Mouse (Mus musculus) adrenal gland, postnatal 36 days (tissue): Measurements from ENCODE around the gene Tspyl3. TPM values are rescaled to one million over a fixed set of nuclear protein-coding genes. Genes with fewer than 3 reads are reported as not detected.

ENCODE experiments used
- DNase-seq, 2 experiments: peaks; one replicate each; pipeline ENCODE4 v3.0.0; 2021; ENCODE audit warnings: mixed read lengths in 1 of 2
- total RNA-seq, 2 experiments: library from RNA; stranded (reverse); gene quantifications; 2 replicates each; pipeline ENCODE4 v1.2.3; 2021

The Tspyl3 gene
- total RNA-seq, 2 experiments from 2014 or later: 2.6 to 2.8 TPM

DNA sequence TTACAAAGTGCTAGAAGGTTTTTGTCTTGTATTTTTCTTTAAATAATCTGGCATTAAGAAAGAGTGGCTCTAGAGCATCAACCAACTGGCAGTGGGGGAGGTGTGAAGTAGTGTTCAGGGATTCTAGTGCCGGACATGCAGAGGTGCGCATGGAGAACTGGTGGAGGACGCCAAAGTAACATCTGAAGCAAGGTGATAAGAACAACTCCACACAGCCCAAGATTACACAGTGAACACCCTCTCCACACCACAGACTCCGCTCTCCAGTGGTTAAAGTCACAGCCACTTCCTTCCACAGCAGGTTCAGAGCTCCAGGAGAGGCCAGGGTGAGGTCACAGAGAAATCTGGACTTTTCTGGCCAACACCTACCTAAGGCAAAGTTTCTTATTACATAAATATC, 2.7 kb upstream of the Tspyl3 start:
- DNase-seq: no peak

DNA sequence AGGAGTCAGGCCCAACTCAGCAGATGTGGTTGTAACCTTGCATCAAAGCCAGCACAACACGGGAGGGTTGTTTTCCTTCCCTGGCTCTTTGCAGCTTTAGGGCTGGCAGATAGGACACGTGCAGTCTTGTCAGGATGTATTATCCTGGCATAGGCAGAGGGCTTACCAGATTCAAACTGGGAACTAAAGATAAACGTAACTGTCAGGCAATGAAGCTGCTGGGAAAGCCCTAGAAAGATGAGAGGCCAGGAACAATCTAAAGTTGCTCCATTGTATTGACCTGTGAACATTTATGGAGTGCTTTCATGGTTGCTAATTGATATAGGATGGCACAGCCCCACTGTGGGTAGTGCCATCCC, 333 bp upstream of the Tspyl3 start:
- DNase-seq: no peak

- DNase-seq: no peak
Measured at GRCm38 (mm10) chr2:153222566-153222965, 2.7 kb downstream of the Tspyl3 start.

GRCm38 (mm10) chr2:153222130-153222529, 3.1 kb downstream of the Tspyl3 start:
- DNase-seq: no peak

DNA sequence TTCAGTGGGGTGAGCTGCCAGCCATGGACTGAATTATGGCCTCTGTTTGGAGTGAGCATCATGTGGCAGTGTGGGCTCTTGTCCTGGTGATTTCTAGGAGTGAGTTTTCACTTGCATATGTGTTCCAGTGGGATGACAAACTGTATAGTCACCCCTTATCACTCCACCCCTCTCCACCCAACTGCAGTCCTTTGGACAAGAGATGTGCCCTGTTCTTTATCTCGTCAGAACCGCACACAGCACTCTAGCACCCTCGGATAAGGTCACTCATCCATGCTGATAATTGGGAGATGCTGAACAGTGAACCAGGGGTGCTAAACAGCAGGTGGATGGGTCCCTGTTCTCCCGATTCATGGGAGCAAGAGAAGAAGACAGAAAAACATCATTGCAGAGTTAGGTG, 3.6 kb downstream of the Tspyl3 start:
- DNase-seq: no peak

- no peak for DNase-seq
Measured at GRCm38 (mm10) chr2:153218516-153218915, 6.7 kb downstream of the Tspyl3 start.

GRCm38 (mm10) chr2:153217826-153218340, 7.4 kb downstream of the Tspyl3 start:
- DNase-seq: no peak

GRCm38 (mm10) chr2:153215421-153215820, 9.8 kb downstream of the Tspyl3 start:
- no peak for DNase-seq

DNA sequence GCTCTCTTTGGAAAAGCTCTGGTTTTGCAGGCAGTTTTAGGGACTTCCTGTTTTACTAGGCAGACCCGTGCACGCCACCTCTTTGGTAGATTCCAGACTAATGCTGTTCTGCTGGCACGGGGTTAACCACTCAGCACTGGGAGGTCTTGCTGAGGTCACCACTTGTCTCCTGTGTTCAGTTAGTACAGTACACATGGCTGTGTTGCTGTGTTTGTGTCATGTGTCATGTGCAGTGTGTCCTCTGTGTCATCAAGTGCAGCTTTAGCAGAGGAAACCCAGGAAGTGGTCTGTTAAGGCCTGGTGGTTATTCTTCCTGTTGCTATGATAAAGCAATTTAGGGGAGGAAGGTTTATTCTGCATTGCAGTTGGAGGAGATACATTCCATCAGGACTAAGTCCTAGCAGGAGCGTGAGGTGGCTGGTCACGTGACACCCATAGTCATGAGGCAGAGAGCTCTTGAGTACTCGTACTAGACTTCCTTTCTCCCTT, 10.4 kb downstream of the Tspyl3 start:
- DNase-seq: no peak

GRCm38 (mm10) chr2:153213351-153213750, 11.9 kb downstream of the Tspyl3 start:
- DNase-seq: no peak

- DNase-seq: no peak
Measured at GRCm38 (mm10) chr2:153211451-153211850, 13.8 kb downstream of the Tspyl3 start.

DNA sequence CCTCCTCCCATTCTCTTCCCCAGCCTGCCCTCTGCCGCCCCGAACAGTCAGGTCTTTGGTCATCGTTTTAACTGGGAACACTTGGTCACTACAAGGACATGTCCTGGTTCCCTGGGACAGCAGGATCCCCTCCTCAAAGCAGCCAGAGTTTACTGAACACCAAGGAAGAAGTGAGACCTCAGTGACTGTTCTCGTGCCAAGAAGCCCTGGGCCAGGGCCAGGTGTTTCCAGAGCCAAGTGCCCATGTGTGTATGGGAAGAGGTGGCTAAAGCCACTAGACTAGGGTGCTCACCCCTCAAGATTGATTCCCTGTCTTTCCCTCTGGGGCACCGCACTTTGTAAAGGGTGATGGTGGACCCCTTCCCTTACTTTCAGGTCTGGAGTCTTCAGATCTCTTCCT, 16.0 kb downstream of the Tspyl3 start:
- peak; percentile 63 to 74 for DNase-seq

DNA sequence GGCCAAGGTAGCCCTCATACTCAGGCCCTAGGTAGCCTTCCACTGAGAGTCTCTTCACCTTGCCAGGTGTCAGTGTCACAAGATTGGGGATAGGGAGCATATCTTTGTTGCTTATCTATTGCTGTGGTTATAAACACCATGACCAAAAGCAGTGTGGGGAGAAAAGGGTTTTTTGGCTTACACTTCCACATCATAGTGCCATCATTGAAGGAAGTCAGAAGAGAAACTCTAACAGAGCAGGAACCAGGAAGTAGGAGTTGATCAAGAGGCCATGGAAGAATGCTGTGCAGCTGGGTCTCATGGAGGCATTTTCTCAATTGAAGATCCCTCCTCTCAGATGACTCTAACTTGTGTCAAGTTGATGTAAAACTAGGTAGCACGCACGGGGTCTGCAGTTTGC, 17.1 kb downstream of the Tspyl3 start:
- DNase-seq: no peak

GRCm38 (mm10) chr2:153202766-153203165, 22.5 kb downstream of the Tspyl3 start:
- peak; percentile 82 to 84 for DNase-seq

DNA sequence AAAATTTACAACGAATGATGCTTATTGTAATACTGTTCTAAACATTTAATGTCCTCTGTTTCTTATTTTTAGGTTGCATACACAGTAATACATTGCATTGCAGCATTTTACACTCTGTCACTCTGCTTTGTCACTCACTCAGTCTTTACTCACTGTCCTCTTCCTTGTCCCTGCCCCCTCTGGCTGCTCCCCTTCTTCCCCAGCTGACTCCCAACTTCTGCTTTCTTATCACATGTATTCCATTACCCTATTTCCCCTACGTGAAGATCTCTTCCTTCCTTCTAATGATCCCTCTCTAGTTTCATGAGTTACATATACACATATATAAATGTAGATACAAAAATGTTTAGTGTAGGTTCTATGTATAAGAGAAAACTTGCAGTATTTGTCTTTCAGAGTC, 26.1 kb downstream of the Tspyl3 start:
- DNase-seq: no peak

GRCm38 (mm10) chr2:153198485-153198884, 26.8 kb downstream of the Tspyl3 start:
- no peak for DNase-seq

- no peak for DNase-seq
Measured at GRCm38 (mm10) chr2:153194255-153194654, 31.0 kb downstream of the Tspyl3 start.

GRCm38 (mm10) chr2:153191242-153191641, 34.0 kb downstream of the Tspyl3 start:
- no peak for DNase-seq

- no peak for DNase-seq
Measured at GRCm38 (mm10) chr2:153187848-153188247, 37.4 kb downstream of the Tspyl3 start.

DNA sequence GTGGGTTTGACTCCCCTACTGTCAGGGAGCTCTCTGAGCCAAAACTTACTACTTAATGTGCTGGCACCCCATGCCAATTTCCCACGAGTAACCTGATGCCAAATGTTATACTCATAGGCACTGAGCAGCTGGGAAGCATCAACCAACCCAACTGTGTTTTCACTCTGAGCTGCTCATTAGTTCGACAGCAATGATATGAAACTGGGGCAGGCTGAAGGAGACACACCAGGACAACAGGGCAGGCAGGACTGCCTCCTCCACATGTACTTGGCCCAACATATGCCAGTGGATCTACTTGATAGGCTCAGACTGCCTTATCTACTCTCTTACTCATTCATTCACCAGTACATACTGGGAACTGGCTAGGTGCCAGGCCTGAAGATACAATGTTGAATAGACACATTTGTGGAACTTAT, 39.1 kb downstream of the Tspyl3 start:
- peak in 1 of 2 experiments; percentile 62 for DNase-seq

- peak in 1 of 2 experiments; percentile 25 for DNase-seq
Measured at GRCm38 (mm10) chr2:153179961-153180360, 45.3 kb downstream of the Tspyl3 start.

DNA sequence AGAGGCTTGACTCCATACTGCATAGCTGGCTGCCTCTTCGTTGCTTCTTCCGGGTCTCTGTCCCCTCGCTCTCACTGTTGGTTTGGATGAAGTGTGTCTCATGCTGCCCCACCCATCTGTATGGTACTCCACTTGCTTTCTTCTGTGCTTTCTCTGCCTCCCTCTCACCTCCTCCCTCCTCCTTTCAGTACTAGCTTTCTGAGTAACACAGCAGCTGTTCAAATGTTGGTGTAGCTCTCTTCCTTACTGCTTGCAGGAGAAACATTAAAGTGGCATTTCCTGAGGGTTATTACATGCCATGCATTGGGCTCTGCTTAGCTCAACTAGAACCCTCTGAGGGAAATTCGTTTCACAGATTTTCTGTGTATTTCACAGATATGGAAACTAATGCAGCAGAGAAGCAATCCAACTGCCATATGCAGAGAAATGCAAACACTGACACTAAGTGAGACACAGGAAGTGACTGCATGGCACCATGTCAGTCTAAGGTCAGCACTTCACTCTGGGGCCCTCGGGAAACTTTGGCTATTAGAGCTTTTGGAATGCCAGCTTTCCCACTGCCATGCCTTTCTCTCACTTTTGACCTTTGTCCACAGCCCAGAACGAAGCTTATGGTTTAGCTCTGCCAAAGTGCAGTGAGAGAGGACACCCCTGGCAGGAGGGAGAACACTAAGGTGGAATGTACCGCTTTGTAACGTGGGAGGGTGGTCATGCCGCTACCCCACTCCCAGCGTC, 45.9 kb downstream of the Tspyl3 start:
- DNase-seq: no peak

DNA sequence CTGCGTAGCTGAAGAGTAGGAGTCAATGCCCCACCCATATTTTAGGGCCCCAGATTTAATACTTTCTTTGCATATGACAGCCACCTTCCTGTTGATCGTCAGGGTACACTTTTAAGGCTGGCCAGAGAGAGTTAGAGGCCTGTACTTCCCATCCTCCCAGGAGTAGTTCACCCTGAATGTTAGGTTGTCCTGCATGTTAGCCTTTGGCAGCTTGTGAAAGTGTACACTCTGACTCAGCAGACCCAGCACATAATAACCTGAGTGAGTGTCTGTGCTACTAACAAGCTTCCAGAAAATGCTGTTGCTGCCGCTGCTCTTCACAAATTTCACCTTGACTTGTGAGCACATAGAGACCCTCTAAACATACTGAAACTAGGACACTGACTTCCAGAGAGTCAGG, 48.1 kb downstream of the Tspyl3 start:
- peak in 1 of 2 experiments; percentile 18 for DNase-seq

GRCm38 (mm10) chr2:153175995-153176570, 49.2 kb downstream of the Tspyl3 start:
- peak; percentile 8 to 27 for DNase-seq
